8 mouse cellular contexts compared by ENCODE assay signal in the genomic region with DNA sequence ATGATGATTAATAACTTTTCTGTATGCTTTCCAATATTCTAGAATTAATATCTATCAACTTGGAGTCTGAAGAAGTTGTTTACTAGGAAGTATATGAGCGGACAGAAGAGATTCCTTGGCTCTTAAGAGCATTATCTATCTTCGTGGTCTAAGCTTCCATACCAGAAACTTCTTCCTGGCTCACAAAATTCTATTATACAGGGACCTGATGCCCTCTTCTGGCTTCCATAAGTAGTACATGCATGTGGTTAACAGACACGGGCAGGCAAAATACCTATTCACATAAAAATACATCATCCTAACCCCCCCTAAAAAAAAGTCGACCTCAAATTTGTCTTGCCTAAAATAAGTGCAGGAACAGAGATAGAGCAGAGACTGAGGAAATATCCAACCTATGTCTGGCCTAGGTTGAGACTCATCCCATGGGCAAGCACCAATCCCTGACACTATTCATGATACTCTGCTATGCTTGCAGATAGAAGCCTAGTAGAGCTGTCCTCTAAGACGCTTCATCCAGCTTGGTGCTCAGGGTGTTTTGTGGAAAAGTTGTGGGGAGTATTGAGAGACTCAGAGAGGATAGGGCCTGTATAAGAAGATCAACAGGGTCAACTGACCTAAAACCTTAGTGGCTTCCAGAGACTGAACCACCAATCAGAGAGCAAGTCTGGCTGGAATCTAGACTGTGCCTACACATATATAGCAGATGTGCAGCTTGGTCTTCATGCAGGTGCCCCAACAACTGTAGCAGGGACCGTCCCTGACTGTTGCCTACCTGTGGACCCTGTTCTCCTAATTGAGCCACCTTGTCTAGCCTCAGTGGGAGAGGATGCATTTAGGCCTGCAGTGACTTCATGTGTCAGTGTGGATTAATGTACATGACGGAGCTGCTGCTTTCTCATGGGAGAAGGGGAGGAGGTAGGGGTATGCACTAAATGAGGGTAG. TPM values are rescaled to one million over a fixed set of nuclear protein-coding genes. Genes with fewer than 3 reads are reported as not detected.
DNase-seq lines count a peak whose midpoint lies in the region; ATAC-seq and TF ChIP-seq lines count a peak whose summit lies in the region.

No protein-coding gene starts in this region.

- no peak overlapping the region for H3K9ac ChIP-seq in hindbrain, embryonic 13.5 days
- no peak overlapping the region for H3K9ac ChIP-seq in midbrain, postnatal 0 days (replicated peaks; ENCODE audit: low read length, poor library complexity, severe bottlenecking)

- no peaks in the 10 kb centered on the region for H3K27me3 ChIP-seq in hindbrain, embryonic 13.5 days
- H3K27me3 ChIP-seq in midbrain, postnatal 0 days (ENCODE audit: insufficient read depth, low read length), result no peaks in the 10 kb centered on the region

- intact Hi-C loops in left cerebral cortex, postnatal 10 days (cut with DNase I), result loop anchor here (5.0 kb wide), 4 partner anchors 94 to 269 kb away; no protein-coding TSS in a partner anchor

- no peak overlapping the region for H3K4me3 ChIP-seq in hindbrain, embryonic 13.5 days
- no peak overlapping the region for H3K4me3 ChIP-seq in midbrain, postnatal 0 days (ENCODE audit: low read depth, low read length)

- WGBS in hindbrain, embryonic 13.5 days, result 42% methylated on average over 7 of the region's 7 CpGs
- 35% methylated on average over 7 of the region's 7 CpGs for WGBS in midbrain, postnatal 0 days

- H3K27ac ChIP-seq in hindbrain, embryonic 13.5 days, result no peak overlapping the region
- no peak overlapping the region for H3K27ac ChIP-seq in midbrain, postnatal 0 days (ENCODE audit: low read depth, low read length)

- TF ChIP-seq CTCF in midbrain, postnatal 0 days (IDR thresholded peaks at IDR 0.05), result peak; percentile 85

- H3K4me2 ChIP-seq in hindbrain, embryonic 13.5 days, result no peak overlapping the region
- H3K4me2 ChIP-seq in midbrain, postnatal 0 days (ENCODE audit: low read depth, low read length, poor library complexity, severe bottlenecking), result no peak overlapping the region

- peak; percentile 6 for DNase-seq in cerebellum, adult 9-10 months
- no peak for DNase-seq in cerebellum, adult 9-11 months
- DNase-seq in CD4-positive helper T cell, adult 2 months (ENCODE audit: low read depth, low spot score), result peak; percentile 7
- DNase-seq in embryo, embryonic 11 days, result peak; percentile 58
- peak; percentile 24 to 59 for DNase-seq in left cerebral cortex, postnatal 10 days (ENCODE audit: extremely low spot score in 1 of 2, low spot score in 2 of 2)
- peak; percentile 66 for DNase-seq in midbrain, postnatal 0 days (ENCODE audit: low spot score)
- DNase-seq in B cell, adult 2 months, result no peak

- H3K9me3 ChIP-seq in hindbrain, embryonic 13.5 days, result no peaks in the 10 kb centered on the region
- H3K9me3 ChIP-seq in midbrain, postnatal 0 days (ENCODE audit: low read length), result no peaks in the 10 kb centered on the region

- peak; percentile 61; the same call in 1 of the 2 replicates for ATAC-seq in hindbrain, embryonic 13.5 days (ENCODE audit: low FRiP score)
- peak; percentile 84 for ATAC-seq in midbrain, postnatal 0 days (ENCODE audit: low FRiP score)

- H3K36me3 ChIP-seq in hindbrain, embryonic 13.5 days, result no peaks in the 10 kb centered on the region
- no peaks in the 10 kb centered on the region for H3K36me3 ChIP-seq in midbrain, postnatal 0 days (ENCODE audit: insufficient read depth, low read length)

- H3K4me1 ChIP-seq in hindbrain, embryonic 13.5 days (replicated peaks), result no peaks in the 10 kb centered on the region
- H3K4me1 ChIP-seq in midbrain, postnatal 0 days (ENCODE audit: insufficient read depth, low read length), result no peaks in the 10 kb centered on the region

RNA-seq across cellular contexts. Expression of a gene that starts 2.5 kb away (rescaled TPM):
- 0.25 and 0.28 TPM in 2 replicates for polyA plus RNA-seq in hindbrain, embryonic 13.5 days (2015; fragmentation: Nextera tagmentation; extraction: Ambion mirVana)
- total RNA-seq in left cerebral cortex, postnatal 10 days (2021), result not detected
- total RNA-seq in midbrain, postnatal 0 days (2014; rRNA removed), result not detected in 2 replicates
- polyA plus RNA-seq in midbrain, postnatal 0 days (2015; fragmentation: Nextera tagmentation; extraction: Ambion mirVana), result 0.17 and 0.29 TPM in 2 replicates

RNA-seq across cellular contexts. Expression of a gene that starts 53.2 kb away (rescaled TPM):
- 5.7 and 5.9 TPM in 2 replicates for polyA plus RNA-seq in hindbrain, embryonic 13.5 days (2015; fragmentation: Nextera tagmentation; extraction: Ambion mirVana)
- under 1 TPM; 0.28 to 0.30 TPM for total RNA-seq in left cerebral cortex, postnatal 10 days (2021)
- 3.6 and 5.2 TPM in 2 replicates for total RNA-seq in midbrain, postnatal 0 days (2014; rRNA removed)
- polyA plus RNA-seq in midbrain, postnatal 0 days (2015; fragmentation: Nextera tagmentation; extraction: Ambion mirVana), result 7.6 TPM in 2 replicates

Comparison
In these comparisons a context has a peak if more than half of its experiments do, and no peak if none do; other contexts are left out.
1. DNase-seq: peak in cerebellum, adult 9-10 months (single experiment), CD4-positive helper T cell, adult 2 months (single experiment), embryo, embryonic 11 days (single experiment), left cerebral cortex, postnatal 10 days (2 of 2) and midbrain, postnatal 0 days (single experiment); none in cerebellum, adult 9-11 months (single experiment) and B cell, adult 2 months (0 of 2).